Mouse (Mus musculus): ENCODE data around the gene Gm20498.
"Not testable (repeated sequence)": the region's sequence is repeated elsewhere in the genome, so short reads cannot be mapped to it uniquely, and the experiment has no call there.

Gene Gm20498

GRCm38 (mm10) chr12:81532316-81533028, at the start of gene Gm20498, which contains the start of gene Synj2bp:
TSS of gene Gm20498 (minus strand) at chr12:81532905.
TSS of gene Synj2bp (minus strand) at chr12:81532911.
- peak; percentile 56 to 69 for DNase-seq (ENCODE audit: low spot score in 2 of 2)

- no peak for DNase-seq (ENCODE audit: low spot score in 2 of 2)
Observed at GRCm38 (mm10) chr12:81568374-81568773, 35.7 kb upstream of the Gm20498 start, which contains the start of gene Adam21. TSS of gene Adam21 (minus strand) at chr12:81568474.

GRCm38 (mm10) chr12:81567931-81568330, 35.2 kb upstream of the Gm20498 start:
- no peak for DNase-seq (ENCODE audit: low spot score in 2 of 2)

GRCm38 (mm10) chr12:81564173-81564572, 31.5 kb upstream of the Gm20498 start:
- no peak for DNase-seq (ENCODE audit: low spot score in 2 of 2)

- DNase-seq (ENCODE audit: low spot score in 2 of 2), result no peak
Observed at GRCm38 (mm10) chr12:81549286-81549685, 16.6 kb upstream of the Gm20498 start.

- no peak for DNase-seq (ENCODE audit: low spot score in 2 of 2)
Observed at GRCm38 (mm10) chr12:81547163-81547562, 14.5 kb upstream of the Gm20498 start.

GRCm38 (mm10) chr12:81533029-81533419, 319 bp upstream of the Gm20498 start:
- DNase-seq (ENCODE audit: low spot score in 2 of 2), result no peak

GRCm38 (mm10) chr12:81530587-81530986, 2.1 kb downstream of the Gm20498 start:
- DNase-seq (ENCODE audit: low spot score in 2 of 2), result not testable (repeated sequence)

- DNase-seq (ENCODE audit: low spot score in 2 of 2), result not testable (repeated sequence)
Observed at GRCm38 (mm10) chr12:81496906-81497305, 35.8 kb downstream of the Gm20498 start.

- no peak for DNase-seq (ENCODE audit: low spot score in 2 of 2)
Observed at GRCm38 (mm10) chr12:81490491-81490890, 42.2 kb downstream of the Gm20498 start.

GRCm38 (mm10) chr12:81485311-81485710, 47.4 kb downstream of the Gm20498 start:
- no peak for DNase-seq (ENCODE audit: low spot score in 2 of 2)

GRCm38 (mm10) chr12:81484727-81485191, 47.9 kb downstream of the Gm20498 start, which contains the start of gene Cox16:
TSS of gene Cox16 (minus strand) at chr12:81485127.
- peak; percentile 47 to 72 for DNase-seq (ENCODE audit: low spot score in 2 of 2)

- no peak for DNase-seq (ENCODE audit: low spot score in 2 of 2)
Observed at GRCm38 (mm10) chr12:81484212-81484611, 48.5 kb downstream of the Gm20498 start.

GRCm38 (mm10) chr12:81483656-81484055, 49.0 kb downstream of the Gm20498 start:
- no peak for DNase-seq (ENCODE audit: low spot score in 2 of 2)

GRCm38 (mm10) chr12:81459051-81459450, 73.7 kb downstream of the Gm20498 start:
- not testable (repeated sequence) for DNase-seq (ENCODE audit: low spot score in 2 of 2)

- DNase-seq (ENCODE audit: low spot score in 2 of 2), result not testable (repeated sequence)
Observed at GRCm38 (mm10) chr12:81438985-81439384, 93.7 kb downstream of the Gm20498 start.

GRCm38 (mm10) chr12:81434778-81435177, 97.9 kb downstream of the Gm20498 start:
- not testable (repeated sequence) for DNase-seq (ENCODE audit: low spot score in 2 of 2)

- no peak for DNase-seq (ENCODE audit: low spot score in 2 of 2)
Observed at GRCm38 (mm10) chr12:81421846-81422245, 110.9 kb downstream of the Gm20498 start, which contains the start of gene Adam4. TSS of gene Adam4 (minus strand) at chr12:81421946.

- no peak for DNase-seq (ENCODE audit: low spot score in 2 of 2)
Observed at GRCm38 (mm10) chr12:81413211-81413610, 119.5 kb downstream of the Gm20498 start.

GRCm38 (mm10) chr12:81408966-81409365, 123.7 kb downstream of the Gm20498 start:
- no peak for DNase-seq (ENCODE audit: low spot score in 2 of 2)

- peak in 1 of 2 experiments; percentile 21 for DNase-seq (ENCODE audit: low spot score in 2 of 2)
Observed at GRCm38 (mm10) chr12:81402187-81402586, 130.5 kb downstream of the Gm20498 start.

GRCm38 (mm10) chr12:81379364-81379763, 153.3 kb downstream of the Gm20498 start, which contains the start of gene Gm4787:
TSS of gene Gm4787 (minus strand) at chr12:81379464.
- DNase-seq (ENCODE audit: low spot score in 2 of 2), result not testable (repeated sequence)

- no peak for DNase-seq (ENCODE audit: low spot score in 2 of 2)
Observed at GRCm38 (mm10) chr12:81333841-81334240, 198.9 kb downstream of the Gm20498 start.

Data from spleen, postnatal 14 days (tissue).